Mouse (Mus musculus) adrenal gland, adult 18-20 months (tissue): ENCODE results near the gene Vasp. TPM values are rescaled to one million over a fixed set of nuclear protein-coding genes. Genes with fewer than 3 reads are reported as not detected.

Source experiments
- DNase-seq, 2 experiments: peaks; one replicate each; pipeline ENCODE4 v3.0.0; 2021 to 2022; ENCODE audit warnings: low spot score in 2 of 2
- total RNA-seq, 2 experiments: library from RNA; stranded (reverse); gene quantifications; 1 replicate in 1 of 2; 2 replicates in 1 of 2; pipeline ENCODE4 v1.2.3; 2021

Vasp gene
- total RNA-seq, 2 experiments from 2014 or later: 42.9 to 56.4 TPM

DNA sequence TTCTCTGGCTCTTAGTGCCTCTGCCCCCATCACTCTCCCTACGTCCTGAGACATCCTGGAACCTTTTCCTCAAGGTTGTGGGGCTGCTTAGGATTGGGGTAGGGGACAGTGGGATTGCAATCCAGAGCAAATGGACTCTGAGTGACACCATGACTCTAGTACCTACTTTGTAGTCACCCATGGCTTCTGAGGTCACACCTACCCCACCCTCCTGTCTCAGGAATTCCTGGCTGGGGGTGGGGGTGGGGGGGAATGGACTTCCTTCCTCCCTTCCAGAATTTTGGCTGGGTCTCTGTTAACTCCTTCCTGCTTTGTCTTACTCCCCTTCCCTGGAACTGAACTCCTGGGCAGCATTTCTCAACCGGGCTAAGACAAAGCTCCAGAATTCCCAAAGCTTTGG, 58.2 kb downstream of the Vasp start:
- DNase-seq: no peak

DNA sequence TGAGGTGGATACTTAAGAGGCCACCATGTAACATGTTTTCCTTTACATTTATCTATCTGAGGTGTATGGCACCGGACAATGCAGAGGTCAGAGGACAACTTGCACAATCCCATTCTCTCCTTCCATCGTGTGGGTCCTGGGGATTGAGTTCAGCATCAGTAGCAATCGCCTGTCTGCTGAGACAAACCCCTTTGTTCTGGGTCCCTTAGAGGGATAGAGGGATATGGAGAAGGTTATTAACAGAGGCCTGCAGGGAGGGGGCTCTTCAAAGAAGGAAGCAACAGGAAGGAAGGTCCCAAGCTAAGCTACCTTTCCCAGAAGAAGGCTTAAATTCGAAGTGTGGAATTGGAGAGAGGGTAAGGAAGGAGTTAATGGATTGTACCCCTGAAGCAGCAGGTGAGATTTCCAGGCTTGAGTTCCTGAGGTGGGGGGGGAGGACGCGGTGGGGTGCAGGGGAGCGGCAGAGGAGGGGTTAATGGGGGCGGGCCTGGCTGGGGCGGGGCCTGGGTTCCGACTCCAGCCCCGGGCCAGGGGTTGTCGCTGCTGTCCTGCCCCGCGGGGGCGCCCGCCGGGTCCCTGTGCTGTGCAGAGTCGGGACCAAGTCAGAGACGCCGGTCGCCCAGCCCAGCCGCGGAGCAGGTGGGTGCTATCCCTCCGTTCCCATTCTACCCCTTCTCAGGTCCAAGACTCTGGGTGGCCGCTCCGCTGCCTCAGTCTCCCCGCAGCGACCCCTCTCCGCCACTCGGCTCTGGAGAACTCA, 59.4 kb downstream of the Vasp start, which contains the start of gene Gpr4:
Gene Gpr4 (plus strand): TSS at position 543 of the 760 bp plus-strand sequence.
- DNase-seq: peak; percentile 46 to 66

DNA sequence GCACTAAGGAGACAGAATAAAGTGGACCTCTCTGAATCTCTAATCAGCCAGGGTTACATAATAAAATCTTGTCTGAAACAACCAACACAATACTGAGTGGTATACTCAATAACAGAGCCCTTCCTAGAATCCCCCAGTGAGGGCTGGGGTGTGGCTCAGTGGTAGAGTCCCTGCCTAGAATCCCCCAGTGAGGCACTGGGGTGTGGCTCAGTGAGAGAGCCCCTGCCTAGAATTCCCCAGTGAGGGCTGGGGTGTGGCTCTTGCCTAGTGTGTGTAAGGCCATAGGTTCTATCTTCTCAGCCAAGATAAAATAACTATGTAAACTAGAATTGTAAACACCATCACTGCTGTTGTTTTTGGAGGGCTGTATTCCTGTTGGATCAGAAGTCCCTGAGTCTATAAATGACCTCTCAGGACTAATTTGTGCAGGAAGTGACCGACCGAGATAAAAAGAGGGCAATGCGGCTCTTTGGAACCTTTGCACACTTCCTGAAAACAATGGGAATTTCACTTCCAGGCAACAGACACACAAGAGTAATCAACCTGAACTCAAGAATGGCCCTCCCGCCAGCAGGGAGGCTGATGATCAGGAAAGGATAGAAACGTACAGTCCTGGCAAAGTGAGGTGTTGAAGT, 60.5 kb downstream of the Vasp start:
- no peak for DNase-seq

- no peak for DNase-seq
Observed at GRCm38 (mm10) chr7:19210010-19210409, 61.6 kb downstream of the Vasp start.

DNA sequence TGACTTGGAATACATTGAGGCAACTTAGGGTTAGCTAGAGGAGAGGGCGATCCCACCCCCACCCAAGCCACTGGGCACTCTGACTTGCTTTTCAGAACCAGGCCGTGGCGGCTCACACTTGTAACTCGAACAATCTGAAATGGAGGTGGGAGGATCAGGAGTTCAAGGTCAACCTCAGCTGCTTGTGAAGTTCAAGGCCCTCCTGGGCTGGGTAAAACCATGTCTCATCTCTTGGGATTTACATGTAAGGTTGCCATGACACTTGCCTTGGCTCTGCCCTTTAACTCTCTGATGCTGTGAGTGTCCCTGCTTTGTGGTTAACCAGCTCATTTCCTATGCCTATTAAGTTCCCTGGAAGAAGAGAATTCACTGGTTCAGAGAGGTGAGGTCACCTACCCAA, 62.1 kb downstream of the Vasp start:
- no peak for DNase-seq

GRCm38 (mm10) chr7:19208944-19209472, 62.6 kb downstream of the Vasp start:
- peak; percentile 42 to 56 for DNase-seq

DNA sequence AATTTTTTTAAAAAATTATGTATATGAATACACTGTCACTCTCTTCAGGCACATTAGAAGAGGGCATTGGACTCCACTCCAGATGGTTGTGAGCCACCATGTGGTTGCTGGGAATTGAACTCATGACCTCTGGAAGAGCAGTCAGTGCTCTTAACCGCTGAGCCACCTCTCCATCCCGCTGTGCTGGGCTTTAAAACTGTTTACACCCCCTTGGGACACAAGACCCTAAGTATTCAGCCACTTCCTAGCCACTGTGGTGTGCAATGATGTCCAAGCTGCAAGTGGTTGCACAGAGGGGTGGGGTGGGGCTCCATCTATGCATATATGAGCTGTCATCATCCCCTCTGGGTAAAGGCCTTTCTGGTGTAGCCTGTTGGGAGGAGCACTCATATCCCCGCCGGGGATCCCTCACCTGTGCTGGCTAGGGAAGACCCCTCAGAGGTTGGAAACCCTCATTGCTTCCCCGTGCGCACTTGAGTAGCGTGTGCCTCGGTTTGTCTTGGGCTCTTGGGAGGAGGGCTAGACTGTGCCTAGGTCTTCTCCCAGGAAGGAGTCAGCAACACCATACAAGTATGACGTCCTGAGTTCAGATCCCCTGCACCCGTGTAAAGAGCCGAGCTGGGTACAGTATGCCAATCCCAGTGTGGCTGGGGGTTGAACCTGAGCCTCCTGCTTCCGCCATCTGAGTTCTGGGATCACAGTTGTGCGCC, 63.3 kb downstream of the Vasp start:
- no peak for DNase-seq

Other genes starting within 250 kb of the Vasp start
- gene Foxa3, start 248.3 kb downstream of the Vasp start, total RNA-seq: not detected
- 100 to 1,000 TPM in 1 of 2 experiments, 10 to 100 TPM in 1; 92.0 to 105 TPM for gene Sympk, start 247.4 kb downstream of the Vasp start, total RNA-seq
- gene Rsph6a, start 217.1 kb downstream of the Vasp start, total RNA-seq: not detected
- gene Dmwd, start 195.6 kb downstream of the Vasp start, total RNA-seq: 10 to 100 TPM; 48.3 to 49.1 TPM
- gene Dmpk, start 188.0 kb downstream of the Vasp start, total RNA-seq: 100 to 1,000 TPM; 127 to 137 TPM
- gene Six5, start 177.2 kb downstream of the Vasp start, total RNA-seq: 10 to 100 TPM; 13.0 to 14.7 TPM
- gene Gm4969, start 153.4 kb downstream of the Vasp start, total RNA-seq: not detected
- 10 to 100 TPM; 12.6 to 15.4 TPM for gene Fbxo46, start 152.0 kb downstream of the Vasp start, total RNA-seq
- gene Qpctl, start 122.5 kb downstream of the Vasp start, total RNA-seq: 10 to 100 TPM; 13.6 to 14.6 TPM
- gene Snrpd2, start 122.1 kb downstream of the Vasp start, total RNA-seq: 10 to 100 TPM; 81.7 to 89.5 TPM
- under 1 TPM; 0.60 to 0.70 TPM for gene Gipr, start 105.7 kb downstream of the Vasp start, total RNA-seq
- gene Eml2, start 95.4 kb downstream of the Vasp start, total RNA-seq: 10 to 100 TPM; 33.9 to 43.9 TPM
- 10 to 100 TPM in 1 of 2 experiments, 1 to 10 TPM in 1; 7.7 to 17.3 TPM for gene Gpr4, start 59.3 kb downstream of the Vasp start, total RNA-seq
- gene Opa3, start 43.5 kb downstream of the Vasp start, total RNA-seq: 10 to 100 TPM; 40.8 to 56.7 TPM
- not detected for gene Ppm1n, start 8.2 kb upstream of the Vasp start, total RNA-seq
- gene Rtn2, start 10.8 kb upstream of the Vasp start, total RNA-seq: 1 to 10 TPM; 5.0 to 8.6 TPM
- gene Fosb, start 38.2 kb upstream of the Vasp start, total RNA-seq: 10 to 100 TPM; 15.9 to 23.2 TPM
- 10 to 100 TPM; 31.2 to 41.0 TPM for gene Ercc1, start 73.0 kb upstream of the Vasp start, total RNA-seq
- 10 to 100 TPM; 13.3 to 13.7 TPM for gene Cd3eap, start 87.7 kb upstream of the Vasp start, total RNA-seq
- gene Ppp1r13l, start 87.9 kb upstream of the Vasp start, total RNA-seq: 1 to 10 TPM; 5.9 to 6.7 TPM
- 10 to 100 TPM; 27.1 to 30.9 TPM for gene Ercc2, start 110.2 kb upstream of the Vasp start, total RNA-seq
- gene Klc3, start 132.3 kb upstream of the Vasp start, total RNA-seq: 1 to 10 TPM; 1.3 to 3.7 TPM
- gene Ckm, start 133.0 kb upstream of the Vasp start, total RNA-seq: 10 to 100 TPM in 1 of 2 experiments, not detected in 1; 14.7 TPM
- gene Mark4, start 187.0 kb upstream of the Vasp start, total RNA-seq: 10 to 100 TPM; 35.9 to 54.0 TPM
- 10 to 100 TPM; 31.7 to 36.8 TPM for gene Exoc3l2, start 191.5 kb upstream of the Vasp start, total RNA-seq
- 10 to 100 TPM in 1 of 2 experiments, 1 to 10 TPM in 1; 8.4 to 10.0 TPM for gene Bloc1s3, start 236.6 kb upstream of the Vasp start, total RNA-seq
- 10 to 100 TPM; 70.0 to 92.4 TPM for gene Trappc6a, start 236.6 kb upstream of the Vasp start, total RNA-seq
- gene Nkpd1, start 246.0 kb upstream of the Vasp start, total RNA-seq: under 1 TPM in 1 of 2 experiments, not detected in 1; 0.17 TPM